Mouse (Mus musculus) heart, embryonic 16.5 days (tissue): ENCODE measurements at regions not wholly inside any gene's neighbourhood (a gene's known extent, or its start where the extent isn't known, plus 50 kb on each side); places are given as distances from the start of the nearest gene placed in this dataset.

Experiments used
- ATAC-seq: fragments of 200-750 bp; cut with Nextera tagmentation; replicated peaks from 2 replicates; pipeline ENCODE4 v1.8.0; 2017; ENCODE audit warnings: moderate number of reproducible peaks; ENCODE audit not compliant: insufficient read depth, low FRiP score; ENCODE audit errors: extremely low read depth
- H3K27ac ChIP-seq: fragments of 300-500 bp; sonication (generic); 2 replicates; pipeline ENCODE4 v1.5.1; 2014; ENCODE audit warnings: mild to moderate bottlenecking, low read length, control low read depth, moderate library complexity
- H3K27me3 ChIP-seq: fragments of 300-500 bp; sonication (generic); 2 replicates; pipeline ENCODE4 v1.6.1; 2014; ENCODE audit warnings: low read length, mixed read lengths; ENCODE audit not compliant: control insufficient read depth, insufficient read depth
- H3K36me3 ChIP-seq: fragments of 300-500 bp; sonication (generic); 2 replicates; pipeline ENCODE4 v1.6.1; 2014; ENCODE audit not compliant: control insufficient read depth, insufficient read depth
- H3K4me1 ChIP-seq: fragments of 300-500 bp; sonication (generic); 2 replicates; pipeline ENCODE4 v1.6.1; 2014; ENCODE audit warnings: low read length, mixed read lengths; ENCODE audit not compliant: control insufficient read depth, insufficient read depth
- H3K4me2 ChIP-seq: fragments of 300-500 bp; sonication (generic); 2 replicates; pipeline ENCODE4 v1.6.1; 2014; ENCODE audit warnings: low read depth, mild to moderate bottlenecking, control low read depth, low read length
- H3K4me3 ChIP-seq: fragments of 300-500 bp; sonication (generic); 2 replicates; pipeline ENCODE4 v1.5.1; 2014; ENCODE audit warnings: mild to moderate bottlenecking, control low read depth, low read length
- H3K9ac ChIP-seq: fragments of 300-500 bp; sonication (generic); 2 replicates; pipeline ENCODE4 v1.6.1; 2014; ENCODE audit warnings: low read length, control low read depth
- H3K9me3 ChIP-seq: fragments of 300-500 bp; sonication (generic); replicated peaks from 2 replicates; pipeline ENCODE4 v1.6.1; 2016; ENCODE audit warnings: low read length; ENCODE audit not compliant: control insufficient read depth
- WGBS: fragments of 180-500 bp; shearing (Covaris S2); extraction: QIAGEN DNeasy Blood & Tissue Kit; methylation state at CpG from one replicate; pipeline ENCODE4 v1.1.7; 2014; 5-methylcytosine and 5-hydroxymethylcytosine counted together

- WGBS, result 73% methylated on average over 4 of the region's 4 CpGs
- no peak overlapping the region for H3K27ac ChIP-seq
- H3K9ac ChIP-seq, result no peak overlapping the region
- no peaks in the 10 kb centered on the region for H3K36me3 ChIP-seq
- no peak for ATAC-seq
- H3K4me2 ChIP-seq, result no peak overlapping the region
- no peak overlapping the region for H3K4me3 ChIP-seq
- H3K27me3 ChIP-seq, result no peaks in the 10 kb centered on the region
- 0 out of 2 replicates have a peak, but pooled peaks cover 2% of the 10 kb centered on the region for H3K9me3 ChIP-seq
- H3K4me1 ChIP-seq, result no peaks in the 10 kb centered on the region
Observed at GRCm38 (mm10) chr2:19743467-19743866, 85.9 kb downstream of the Otud1 start.

GRCm38 (mm10) chr2:19744986-19745660 is 87.6 kb downstream of the Otud1 start:
- no peak for ATAC-seq
- no peaks in the 10 kb centered on the region for H3K27me3 ChIP-seq
- WGBS, result 95% methylated on average over 2 of the region's 2 CpGs

GRCm38 (mm10) chr2:19752753-19753152 is 95.2 kb downstream of the Otud1 start:
- Histone ChIP-seq H3K27me3 (no peaks in the 10 kb centered on the region), H3K4me3 (no peak overlapping the region), H3K9me3 (no peaks in the 10 kb centered on the region), H3K36me3 (no peaks in the 10 kb centered on the region), H3K4me1 (no peaks in the 10 kb centered on the region), H3K27ac (no peak overlapping the region), H3K9ac (no peak overlapping the region), H3K4me2 (no peak overlapping the region)
- no peak for ATAC-seq
- WGBS, result 79% methylated on average over 11 of the region's 11 CpGs

More at GRCm38 (mm10) chr2:19744986-19745660, 87.6 kb downstream of the Otud1 start:
- no peaks in the 10 kb centered on the region for H3K4me1 ChIP-seq
- no peak overlapping the region for H3K27ac ChIP-seq
- no peak overlapping the region for H3K9ac ChIP-seq
- H3K36me3 ChIP-seq, result no peaks in the 10 kb centered on the region
- H3K9me3 ChIP-seq, result 0 out of 2 replicates have a peak, but pooled peaks cover 2% of the 10 kb centered on the region
- no peak overlapping the region for H3K4me2 ChIP-seq
- no peak overlapping the region for H3K4me3 ChIP-seq

GRCm38 (mm10) chr2:19753479-19753878 is 95.9 kb downstream of the Otud1 start:
- no peaks in the 10 kb centered on the region for H3K9me3 ChIP-seq
- H3K36me3 ChIP-seq, result no peaks in the 10 kb centered on the region
- no peaks in the 10 kb centered on the region for H3K27me3 ChIP-seq
- H3K27ac ChIP-seq, result no peak overlapping the region
- no peak overlapping the region for H3K9ac ChIP-seq
- no peak overlapping the region for H3K4me3 ChIP-seq
- no peak overlapping the region for H3K4me2 ChIP-seq
- no peaks in the 10 kb centered on the region for H3K4me1 ChIP-seq
- ATAC-seq, result no peak

- no peaks in the 10 kb centered on the region for H3K4me1 ChIP-seq
- ATAC-seq, result no peak
- 60% methylated on average over 4 of the region's 4 CpGs for WGBS
Observed at GRCm38 (mm10) chr2:19757910-19758309, 100.4 kb downstream of the Otud1 start.

GRCm38 (mm10) chr2:19759169-19759568 is 101.6 kb downstream of the Otud1 start:
- Histone ChIP-seq H3K27me3 (no peaks in the 10 kb centered on the region), H3K9ac (no peak overlapping the region), H3K4me2 (no peak overlapping the region), H3K4me3 (no peak overlapping the region), H3K9me3 (no peaks in the 10 kb centered on the region), H3K27ac (no peak overlapping the region), H3K36me3 (no peaks in the 10 kb centered on the region), H3K4me1 (no peaks in the 10 kb centered on the region)
- 17% methylated on average over 2 of the region's 2 CpGs for WGBS
- no peak for ATAC-seq

More at GRCm38 (mm10) chr2:19757910-19758309, 100.4 kb downstream of the Otud1 start:
- no peaks in the 10 kb centered on the region for H3K36me3 ChIP-seq
- H3K4me2 ChIP-seq, result no peak overlapping the region
- no peaks in the 10 kb centered on the region for H3K27me3 ChIP-seq
- no peak overlapping the region for H3K4me3 ChIP-seq
- H3K9me3 ChIP-seq, result no peaks in the 10 kb centered on the region
- no peak overlapping the region for H3K27ac ChIP-seq
- no peak overlapping the region for H3K9ac ChIP-seq

- ATAC-seq, result no peak
Observed at GRCm38 (mm10) chr2:19759577-19759976, 102.0 kb downstream of the Otud1 start.

GRCm38 (mm10) chr2:19762996-19763395 is 105.4 kb downstream of the Otud1 start:
- H3K27me3 ChIP-seq, result no peaks in the 10 kb centered on the region
- no peaks in the 10 kb centered on the region for H3K9me3 ChIP-seq
- no peaks in the 10 kb centered on the region for H3K4me1 ChIP-seq
- H3K4me3 ChIP-seq, result no peak overlapping the region
- no peak overlapping the region for H3K4me2 ChIP-seq
- no peaks in the 10 kb centered on the region for H3K36me3 ChIP-seq
- H3K27ac ChIP-seq, result no peak overlapping the region
- no peak for ATAC-seq
- 79% methylated on average over 3 of the region's 3 CpGs for WGBS
- H3K9ac ChIP-seq, result no peak overlapping the region

More at GRCm38 (mm10) chr2:19759577-19759976, 102.0 kb downstream of the Otud1 start:
- no peak overlapping the region for H3K4me2 ChIP-seq
- 59% methylated on average over 6 of the region's 6 CpGs for WGBS
- H3K9ac ChIP-seq, result no peak overlapping the region
- H3K27me3 ChIP-seq, result no peaks in the 10 kb centered on the region
- no peaks in the 10 kb centered on the region for H3K4me1 ChIP-seq
- H3K9me3 ChIP-seq, result no peaks in the 10 kb centered on the region
- H3K27ac ChIP-seq, result no peak overlapping the region
- H3K36me3 ChIP-seq, result no peaks in the 10 kb centered on the region
- no peak overlapping the region for H3K4me3 ChIP-seq

- Histone ChIP-seq H3K27ac (no peak overlapping the region), H3K36me3 (no peaks in the 10 kb centered on the region), H3K27me3 (no peaks in the 10 kb centered on the region), H3K9ac (no peak overlapping the region), H3K4me3 (no peak overlapping the region), H3K4me2 (no peak overlapping the region), H3K4me1 (no peaks in the 10 kb centered on the region), H3K9me3 (no peaks in the 10 kb centered on the region)
- ATAC-seq, result no peak
- 83% methylated on average over 2 of the region's 2 CpGs for WGBS
Observed at GRCm38 (mm10) chr2:19784913-19785312, 124.7 kb upstream of the Etl4 start.
